Mouse (Mus musculus) testis, adult 2 months (tissue): ENCODE measurements around the gene Mustn1.

ENCODE experiments used
- CTCF ChIP-seq: fragments of 200-500 bp; IDR thresholded peaks from 2 replicates; pipeline ENCODE4 v1.5.1; 2012; ENCODE audit warnings: low read depth, mild to moderate bottlenecking, inconsistent platforms, low read length, moderate library complexity; ENCODE audit not compliant: control insufficient read depth, insufficient read depth, insufficient replicate concordance
- POLR2A ChIP-seq: fragments of 200-500 bp; IDR thresholded peaks from 2 replicates; pipeline ENCODE4 v1.6.1; 2012; ENCODE audit warnings: low read depth, mild to moderate bottlenecking, inconsistent platforms, low read length, moderate library complexity; ENCODE audit not compliant: control insufficient read depth

GRCm38 (mm10) chr14:30867042-30867441, 12.0 kb upstream of the Mustn1 start:
- peak; percentile 90; the same call in 1 of the 2 replicates for TF ChIP-seq CTCF
- no peak for TF ChIP-seq POLR2A
